Mouse (Mus musculus) bone marrow macrophage, adult 2 months (primary cell): ENCODE results near the gene Mmaa.

Source experiments
- CTCF ChIP-seq: IDR thresholded peaks from 2 replicates; pipeline ENCODE4 v1.5.1; 2012; ENCODE audit warnings: low read depth, mild to moderate bottlenecking, low read length, moderate library complexity
- POLR2A ChIP-seq: IDR thresholded peaks from 2 replicates; pipeline ENCODE4 v1.6.1; 2012; ENCODE audit warnings: mild to moderate bottlenecking, low read depth, low read length, borderline replicate concordance

DNA sequence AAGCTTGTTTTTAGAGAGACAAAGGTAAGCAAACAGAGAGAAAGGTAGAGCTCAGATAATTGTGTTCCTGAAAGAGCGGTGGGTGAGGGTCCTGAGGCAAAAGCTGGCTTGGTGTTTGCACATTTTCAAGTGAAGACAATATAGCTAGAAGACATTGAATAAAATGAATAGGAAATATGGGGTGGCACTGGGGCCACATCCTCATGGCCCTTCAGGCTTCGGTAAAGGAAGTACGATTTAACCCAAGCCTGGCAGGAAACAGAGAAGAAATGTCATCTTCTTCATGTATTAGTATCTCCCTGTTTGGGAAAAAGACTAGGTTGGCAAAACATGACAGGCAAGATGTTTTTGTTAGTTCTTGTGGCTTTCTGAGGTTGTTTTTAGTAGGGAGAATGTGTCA is 68.7 kb downstream of the Mmaa start:
- TF ChIP-seq CTCF (no peak), POLR2A (no peak)
